Mouse (Mus musculus): ENCODE measurements around the gene Esx1.

Gene Esx1

GRCm38 (mm10) chrX:137121718-137122117 is at the start of gene Esx1:
Gene Esx1, minus strand, starts transcription at chrX:137122083.
- no peak for DNase-seq (ENCODE audit: low read depth in 2 of 2, low spot score in 2 of 2)

- no peak for DNase-seq (ENCODE audit: low read depth in 2 of 2, low spot score in 2 of 2)
Measured at GRCm38 (mm10) chrX:137170021-137170420, 48.1 kb upstream of the Esx1 start.

- DNase-seq (ENCODE audit: low read depth in 2 of 2, low spot score in 2 of 2), result no peak
Measured at GRCm38 (mm10) chrX:137167658-137168057, 45.8 kb upstream of the Esx1 start.

GRCm38 (mm10) chrX:137165621-137166020 is 43.7 kb upstream of the Esx1 start:
- DNase-seq (ENCODE audit: low read depth in 2 of 2, low spot score in 2 of 2), result no peak

GRCm38 (mm10) chrX:137162700-137163099 is 40.8 kb upstream of the Esx1 start:
- DNase-seq (ENCODE audit: low read depth in 2 of 2, low spot score in 2 of 2), result no peak

GRCm38 (mm10) chrX:137160971-137161370 is 39.1 kb upstream of the Esx1 start:
- DNase-seq (ENCODE audit: low read depth in 2 of 2, low spot score in 2 of 2), result no peak

GRCm38 (mm10) chrX:137149050-137149449 is 27.2 kb upstream of the Esx1 start:
- DNase-seq (ENCODE audit: low read depth in 2 of 2, low spot score in 2 of 2), result no peak

GRCm38 (mm10) chrX:137144674-137145073 is 22.8 kb upstream of the Esx1 start:
- no peak for DNase-seq (ENCODE audit: low read depth in 2 of 2, low spot score in 2 of 2)

- no peak for DNase-seq (ENCODE audit: low read depth in 2 of 2, low spot score in 2 of 2)
Measured at GRCm38 (mm10) chrX:137143726-137144125, 21.8 kb upstream of the Esx1 start.

GRCm38 (mm10) chrX:137142546-137142945 is 20.7 kb upstream of the Esx1 start:
- DNase-seq (ENCODE audit: low read depth in 2 of 2, low spot score in 2 of 2), result peak in 1 of 2 experiments; percentile 15

- DNase-seq (ENCODE audit: low read depth in 2 of 2, low spot score in 2 of 2), result peak in 1 of 2 experiments; percentile 26
Measured at GRCm38 (mm10) chrX:137141669-137142068, 19.8 kb upstream of the Esx1 start.

- DNase-seq (ENCODE audit: low read depth in 2 of 2, low spot score in 2 of 2), result no peak
Measured at GRCm38 (mm10) chrX:137127542-137127941, 5.7 kb upstream of the Esx1 start.

GRCm38 (mm10) chrX:137119675-137120423 is 2.0 kb downstream of the Esx1 start:
- DNase-seq (ENCODE audit: low read depth in 2 of 2, low spot score in 2 of 2), result no peak

GRCm38 (mm10) chrX:137118097-137118746 is 3.7 kb downstream of the Esx1 start:
- peak in 1 of 2 experiments; percentile 36 for DNase-seq (ENCODE audit: low read depth in 2 of 2, low spot score in 2 of 2)

- no peak for DNase-seq (ENCODE audit: low read depth in 2 of 2, low spot score in 2 of 2)
Measured at GRCm38 (mm10) chrX:137106498-137106897, 15.4 kb downstream of the Esx1 start.

GRCm38 (mm10) chrX:137104531-137104930 is 17.4 kb downstream of the Esx1 start:
- DNase-seq (ENCODE audit: low read depth in 2 of 2, low spot score in 2 of 2), result no peak
